Mouse (Mus musculus) thymus, adult 2 months (tissue): ENCODE data around the gene Itprip. TPM values are rescaled to one million over a fixed set of nuclear protein-coding genes. Genes with fewer than 3 reads are reported as not detected.

Source experiments
- DNase-seq: peaks from one replicate; pipeline ENCODE4 v3.0.0; 2021
- H3K27ac ChIP-seq: fragments of 200-500 bp; 2 replicates; pipeline ENCODE4 v1.5.1; 2012; ENCODE audit warnings: low read length, control low read depth; ENCODE audit not compliant: control insufficient read depth, insufficient read depth
- H3K27me3 ChIP-seq: fragments of 200-500 bp; 2 replicates; pipeline ENCODE4 v1.6.1; 2012; ENCODE audit warnings: mild to moderate bottlenecking, low read length, moderate library complexity, mixed read lengths; ENCODE audit not compliant: control insufficient read depth, insufficient read depth
- H3K36me3 ChIP-seq: fragments of 200-500 bp; 2 replicates; pipeline ENCODE4 v1.6.1; 2012; ENCODE audit warnings: mild to moderate bottlenecking, low read length, moderate library complexity; ENCODE audit not compliant: control insufficient read depth, insufficient read depth
- H3K4me1 ChIP-seq: fragments of 200-500 bp; replicated peaks from 2 replicates; pipeline ENCODE4 v1.6.1; 2012; ENCODE audit warnings: low read length; ENCODE audit not compliant: control insufficient read depth, insufficient read depth
- H3K4me3 ChIP-seq: fragments of 200-500 bp; 2 replicates; pipeline ENCODE4 v1.5.1; 2012; ENCODE audit warnings: mild to moderate bottlenecking, low read length, control low read depth, moderate library complexity; ENCODE audit not compliant: control insufficient read depth, insufficient read depth
- CTCF ChIP-seq: fragments of 200-500 bp; IDR thresholded peaks from 2 replicates; pipeline ENCODE4 v1.5.1; 2012; ENCODE audit warnings: mild to moderate bottlenecking, control low read depth, low read length, moderate library complexity, borderline replicate concordance; ENCODE audit not compliant: control insufficient read depth, poor library complexity, insufficient read depth; ENCODE audit errors: extremely low read depth
- POLR2A ChIP-seq: fragments of 200-500 bp; IDR thresholded peaks from 2 replicates; pipeline ENCODE4 v1.6.1; 2012; ENCODE audit warnings: mild to moderate bottlenecking, low read length, control low read depth, moderate library complexity; ENCODE audit not compliant: control insufficient read depth, poor library complexity, insufficient read depth; ENCODE audit errors: extremely low read depth
- WGBS: fragments of 180-500 bp; shearing (Covaris S2); methylation state at CpG from one replicate; pipeline ENCODE4 v1.1.7; 2018; 5-methylcytosine and 5-hydroxymethylcytosine counted together
- polyA plus RNA-seq: library from polyadenylated mRNA; depleted of rRNA; stranded (reverse); fragments of >200 nt; gene quantifications from 2 replicates; pipeline ENCODE4 v1.2.3, GENCODE M21; 2012; rRNA removed

The Itprip gene
- polyA plus RNA-seq, 1 experiment, result 32.6 TPM

DNA sequence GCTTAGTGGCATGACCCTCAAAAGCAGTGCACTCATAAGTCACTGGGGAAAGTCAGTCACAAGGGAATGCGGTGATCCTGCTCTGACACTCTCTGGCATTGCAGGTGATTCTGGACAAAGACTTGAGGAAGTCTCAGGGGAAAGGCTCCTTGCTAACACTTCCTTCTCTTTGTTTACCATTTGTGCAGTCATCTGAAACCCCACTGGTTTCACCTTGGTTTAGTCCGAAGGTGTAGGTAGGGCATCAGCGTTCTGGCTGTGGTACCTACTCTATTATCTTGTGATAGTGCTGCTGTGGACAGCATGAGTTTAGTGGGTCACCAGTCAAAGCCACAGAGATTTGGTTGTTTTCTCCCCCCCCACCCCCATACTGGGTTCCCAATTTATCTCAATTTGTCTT lies 69.4 kb downstream of the Itprip start:
- WGBS, result 98% methylated on average over 3 of the region's 3 CpGs
- H3K27ac ChIP-seq, result no peak overlapping the region

More for the DNA sequence above, 69.4 kb downstream of the Itprip start:
- TF ChIP-seq CTCF (no peak), POLR2A (no peak)
- Histone ChIP-seq H3K4me3 (no peak overlapping the region), H3K36me3 (no peaks in the 10 kb centered on the region), H3K27me3 (no peaks in the 10 kb centered on the region), H3K4me1 (peaks cover 3% of the 10 kb centered on the region)
- DNase-seq, result no peak

Other genes with a start within 250 kb of the Itprip start
- 3.7 and 3.9 TPM in 2 replicates for gene Col17a1, start 227.2 kb downstream of the Itprip start, polyA plus RNA-seq
- gene Sfr1, start 187.6 kb downstream of the Itprip start, polyA plus RNA-seq, result 56.5 and 60.1 TPM in 2 replicates
- gene Gsto1, start 64.3 kb downstream of the Itprip start, polyA plus RNA-seq, result 20.4 and 30.4 TPM in 2 replicates
- gene Gsto2, start 53.8 kb downstream of the Itprip start, polyA plus RNA-seq, result 0.14 and 0.84 TPM in 2 replicates
- gene Cfap43, start within 50 bp of the Itprip start, polyA plus RNA-seq, result 0.13 and 0.20 TPM in 2 replicates
- gene Cfap58, start 18.4 kb upstream of the Itprip start, polyA plus RNA-seq, result 0.03 and 0.04 TPM in 2 replicates